Mouse (Mus musculus): ENCODE data around the gene Olfr393. TPM values are rescaled to one million over a fixed set of nuclear protein-coding genes. Genes with fewer than 3 reads are reported as not detected.

Gene Olfr393
- polyA plus RNA-seq (2012; rRNA removed), result not detected in 2 replicates

- no peak within 1 kb of the TSS for H3K27ac ChIP-seq (ENCODE audit: insufficient read depth, low read depth, low read length)
- H3K4me3 ChIP-seq (ENCODE audit: low read depth, low read length), result no peak within 1 kb of the TSS
- H3K27me3 ChIP-seq (ENCODE audit: control insufficient read depth, insufficient read depth, low read length), result no peaks in the 10 kb centered on the region
- no peaks in the 10 kb centered on the region for H3K36me3 ChIP-seq (ENCODE audit: control insufficient read depth, insufficient read depth, low read length)
- TF ChIP-seq CTCF (IDR thresholded peaks at IDR 0.05; ENCODE audit: extremely low read depth, insufficient read length, insufficient replicate concordance, low read depth, low read length) (no peak), POLR2A (IDR thresholded peaks at IDR 0.05; ENCODE audit: low read depth, low read length) (no peak)
- no peaks in the 10 kb centered on the region for H3K4me1 ChIP-seq (ENCODE audit: control insufficient read depth, insufficient read depth, insufficient read length, low read length)
Observed at GRCm38 (mm10) chr11:73851354-73851753, at the start of gene Olfr393. Gene Olfr393 (minus strand): TSS chr11:73851454.

DNA sequence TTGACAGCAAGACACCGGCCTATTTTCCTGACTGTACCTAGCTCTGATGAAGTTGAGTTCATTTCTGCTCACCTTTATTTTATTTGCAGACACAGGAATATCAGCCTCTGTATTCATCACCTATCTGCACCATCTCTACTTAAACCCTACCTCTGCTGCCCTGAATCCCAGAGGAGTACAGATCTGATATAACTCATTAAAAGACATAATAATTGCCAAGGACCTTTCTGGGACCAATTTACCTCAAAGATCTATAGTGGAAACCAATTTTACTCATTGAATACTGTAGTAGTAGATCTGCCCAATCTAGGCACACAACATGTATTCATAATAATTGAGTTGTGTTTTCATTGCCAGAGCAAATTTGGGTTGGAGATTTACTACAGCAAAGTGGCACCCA lies 39.4 kb upstream of the Olfr393 start, which contains the start of gene Olfr394:
Gene Olfr394, minus strand, starts transcription at position 101 of the 400 bp plus-strand sequence.
- H3K36me3 ChIP-seq (ENCODE audit: control insufficient read depth, insufficient read depth, low read length), result no peaks in the 10 kb centered on the region
- no peaks in the 10 kb centered on the region for H3K27me3 ChIP-seq (ENCODE audit: control insufficient read depth, insufficient read depth, low read length)
- H3K4me3 ChIP-seq (ENCODE audit: low read depth, low read length), result no peak within 1 kb of the TSS
- WGBS, result 85% methylated on average over 1 of the region's 1 CpGs
- TF ChIP-seq POLR2A (IDR thresholded peaks at IDR 0.05; ENCODE audit: low read depth, low read length) (no peak), CTCF (IDR thresholded peaks at IDR 0.05; ENCODE audit: extremely low read depth, insufficient read length, insufficient replicate concordance, low read depth, low read length) (no peak)
- no peak within 1 kb of the TSS for H3K27ac ChIP-seq (ENCODE audit: insufficient read depth, low read depth, low read length)
- no peaks in the 10 kb centered on the region for H3K4me1 ChIP-seq (ENCODE audit: control insufficient read depth, insufficient read depth, insufficient read length, low read length)

DNA sequence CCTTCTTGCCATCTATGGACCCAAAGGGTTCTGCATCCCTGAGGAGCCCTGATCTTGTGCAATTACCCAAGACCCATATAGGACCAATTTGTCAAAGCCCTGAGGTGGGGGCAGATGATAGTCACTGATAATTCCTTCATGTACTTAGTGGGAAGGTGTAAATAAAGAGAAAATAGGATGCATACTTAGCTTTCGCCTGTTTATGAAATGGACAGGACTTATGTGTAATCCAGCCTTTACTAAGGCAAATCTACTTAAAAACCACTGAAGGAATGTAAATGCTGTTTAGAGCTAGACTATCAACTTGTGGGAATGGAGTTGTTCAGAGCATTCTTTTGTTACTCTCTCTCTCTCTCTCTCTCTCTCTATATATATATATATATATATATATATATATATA lies 34.3 kb downstream of the Olfr393 start, which contains the start of gene Olfr392:
Gene Olfr392, minus strand, starts transcription at position 101 of the 400 bp plus-strand sequence.
- Histone ChIP-seq H3K4me1 (ENCODE audit: control insufficient read depth, insufficient read depth, insufficient read length, low read length) (no peaks in the 10 kb centered on the region), H3K27ac (ENCODE audit: insufficient read depth, low read depth, low read length) (no peak within 1 kb of the TSS), H3K4me3 (ENCODE audit: low read depth, low read length) (no peak within 1 kb of the TSS), H3K27me3 (ENCODE audit: control insufficient read depth, insufficient read depth, low read length) (no peaks in the 10 kb centered on the region), H3K36me3 (ENCODE audit: control insufficient read depth, insufficient read depth, low read length) (no peaks in the 10 kb centered on the region)
- 89% methylated on average over 1 of the region's 1 CpGs for WGBS
- TF ChIP-seq CTCF (IDR thresholded peaks at IDR 0.05; ENCODE audit: extremely low read depth, insufficient read length, insufficient replicate concordance, low read depth, low read length) (no peak), POLR2A (IDR thresholded peaks at IDR 0.05; ENCODE audit: low read depth, low read length) (no peak)

- H3K36me3 ChIP-seq (ENCODE audit: control insufficient read depth, insufficient read depth, low read length), result no peaks in the 10 kb centered on the region
- H3K4me3 ChIP-seq (ENCODE audit: low read depth, low read length), result no peak within 1 kb of the TSS
- no peaks in the 10 kb centered on the region for H3K4me1 ChIP-seq (ENCODE audit: control insufficient read depth, insufficient read depth, insufficient read length, low read length)
- 5% methylated on average over 1 of the region's 1 CpGs for WGBS
- TF ChIP-seq CTCF (IDR thresholded peaks at IDR 0.05; ENCODE audit: extremely low read depth, insufficient read length, insufficient replicate concordance, low read depth, low read length) (no peak), POLR2A (IDR thresholded peaks at IDR 0.05; ENCODE audit: low read depth, low read length) (no peak)
- no peaks in the 10 kb centered on the region for H3K27me3 ChIP-seq (ENCODE audit: control insufficient read depth, insufficient read depth, low read length)
- H3K27ac ChIP-seq (ENCODE audit: insufficient read depth, low read depth, low read length), result no peak within 1 kb of the TSS
Observed at GRCm38 (mm10) chr11:73802952-73803351, 48.3 kb downstream of the Olfr393 start, which contains the start of gene Olfr391-ps. Gene Olfr391-ps (minus strand): TSS chr11:73803052.

Other genes with a start within 250 kb of the Olfr393 start
- not detected in 2 replicates for gene Zfp735, start 162.7 kb downstream of the Olfr393 start, polyA plus RNA-seq (2012; rRNA removed)
- not detected in 2 replicates for gene Olfr389, start 70.7 kb downstream of the Olfr393 start, polyA plus RNA-seq (2012; rRNA removed)
- gene Olfr390, start 68.5 kb downstream of the Olfr393 start, polyA plus RNA-seq (2012; rRNA removed), result not detected in 2 replicates
- gene Olfr391-ps, start 48.4 kb downstream of the Olfr393 start, polyA plus RNA-seq (2012; rRNA removed), result not detected in 2 replicates
- gene Olfr392, start 34.4 kb downstream of the Olfr393 start, polyA plus RNA-seq (2012; rRNA removed), result not detected in 2 replicates
- not detected in 2 replicates for gene Olfr394, start 39.3 kb upstream of the Olfr393 start, polyA plus RNA-seq (2012; rRNA removed)
- gene Olfr395, start 57.8 kb upstream of the Olfr393 start, polyA plus RNA-seq (2012; rRNA removed), result not detected in 2 replicates
- not detected in 2 replicates for gene Olfr23, start 85.2 kb upstream of the Olfr393 start, polyA plus RNA-seq (2012; rRNA removed)
- gene Olfr397, start 109.4 kb upstream of the Olfr393 start, polyA plus RNA-seq (2012; rRNA removed), result not detected in 2 replicates
- not detected in 2 replicates for gene Olfr398, start 139.0 kb upstream of the Olfr393 start, polyA plus RNA-seq (2012; rRNA removed)
- gene Olfr139, start 205.1 kb upstream of the Olfr393 start, polyA plus RNA-seq (2012; rRNA removed), result not detected in 2 replicates
- gene Olfr399, start 205.2 kb upstream of the Olfr393 start, polyA plus RNA-seq (2012; rRNA removed), result not detected in 2 replicates
- gene Zfp616, start 218.5 kb upstream of the Olfr393 start, polyA plus RNA-seq (2012; rRNA removed), result not detected in 2 replicates

Measured in small intestine, adult 2 months (tissue).